Mouse (Mus musculus) E14TG2a.4 (cell line): ENCODE measurements around the gene G6pc3.

Source experiments
- H3K27me3 ChIP-seq: 2 replicates; pipeline ENCODE4 v1.6.1; 2014; ENCODE audit warnings: low read length, control low read depth; ENCODE audit not compliant: insufficient read depth
- H3K36me3 ChIP-seq: 2 replicates; pipeline ENCODE4 v1.6.1; 2014; ENCODE audit warnings: low read length, control low read depth; ENCODE audit not compliant: insufficient read depth
- H3K4me1 ChIP-seq: replicated peaks from 2 replicates; pipeline ENCODE4 v1.6.1; 2014; ENCODE audit warnings: low read depth, low read length, control low read depth
- H3K4me3 ChIP-seq: replicated peaks from 2 replicates; pipeline ENCODE4 v1.5.1; 2014; ENCODE audit warnings: mild to moderate bottlenecking, low read length
- H3K9me3 ChIP-seq: 2 replicates; pipeline ENCODE4 v1.6.1; 2014; ENCODE audit warnings: low read length, control low read depth
- CTCF ChIP-seq: conservative IDR thresholded peaks from 2 replicates; pipeline ENCODE4 v1.5.1; 2014; ENCODE audit warnings: low read length
- NANOG ChIP-seq: IDR thresholded peaks from 2 replicates; pipeline ENCODE4 v1.6.1; 2014; ENCODE audit warnings: borderline replicate concordance, low read length, mixed read lengths
- POU5F1 ChIP-seq: IDR thresholded peaks from 2 replicates; pipeline ENCODE4 v1.6.1; 2014; ENCODE audit warnings: low read length, borderline replicate concordance

G6pc3 gene

GRCm38 (mm10) chr11:102198245-102198644 lies 8.8 kb downstream of the G6pc3 start:
- Histone ChIP-seq H3K4me1 (peaks cover 48% of the 10 kb centered on the region), H3K4me3 (no peak overlapping the region), H3K27me3 (no peaks in the 10 kb centered on the region), H3K36me3 (peaks cover 95% of the 10 kb centered on the region), H3K9me3 (no peaks in the 10 kb centered on the region)
- TF ChIP-seq CTCF (no peak), NANOG (no peak), POU5F1 (no peak)

- Histone ChIP-seq H3K9me3 (no peaks in the 10 kb centered on the region), H3K27me3 (no peaks in the 10 kb centered on the region), H3K4me1 (peaks cover 42% of the 10 kb centered on the region), H3K36me3 (peaks cover 95% of the 10 kb centered on the region), H3K4me3 (no peak overlapping the region)
- TF ChIP-seq POU5F1 = no peak
- no peak for TF ChIP-seq NANOG
- TF ChIP-seq CTCF = no peak
Measured at GRCm38 (mm10) chr11:102199856-102200255, 10.4 kb downstream of the G6pc3 start.

- H3K9me3 ChIP-seq = no peaks in the 10 kb centered on the region
- H3K27me3 ChIP-seq = peaks cover 4% of the 10 kb centered on the region
- H3K36me3 ChIP-seq = peaks cover 93% of the 10 kb centered on the region
- TF ChIP-seq NANOG = no peak
- TF ChIP-seq POU5F1 = no peak
- TF ChIP-seq CTCF = no peak
- no peak overlapping the region for H3K4me3 ChIP-seq
- H3K4me1 ChIP-seq = peaks cover 44% of the 10 kb centered on the region
Measured at GRCm38 (mm10) chr11:102201408-102201821, 12.0 kb downstream of the G6pc3 start.

- Histone ChIP-seq H3K36me3 (peaks cover 47% of the 10 kb centered on the region), H3K4me3 (peak overlapping the region; percentile 74), H3K27me3 (peaks cover 16% of the 10 kb centered on the region), H3K9me3 (no peaks in the 10 kb centered on the region), H3K4me1 (peaks cover 61% of the 10 kb centered on the region)
- no peak for TF ChIP-seq POU5F1
- no peak for TF ChIP-seq NANOG
- TF ChIP-seq CTCF = no peak
Measured at GRCm38 (mm10) chr11:102206481-102206880, 17.1 kb downstream of the G6pc3 start.

- H3K27me3 ChIP-seq = peaks cover 16% of the 10 kb centered on the region
- no peaks in the 10 kb centered on the region for H3K9me3 ChIP-seq
- peaks cover 41% of the 10 kb centered on the region for H3K36me3 ChIP-seq
- H3K4me1 ChIP-seq = peaks cover 55% of the 10 kb centered on the region
- TF ChIP-seq POU5F1 (no peak), NANOG (no peak), CTCF (no peak)
- H3K4me3 ChIP-seq = no peak overlapping the region
Measured at GRCm38 (mm10) chr11:102207825-102208777, 18.7 kb downstream of the G6pc3 start.

- Histone ChIP-seq H3K4me3 (no peak overlapping the region), H3K9me3 (no peaks in the 10 kb centered on the region), H3K4me1 (peaks cover 60% of the 10 kb centered on the region), H3K27me3 (peaks cover 16% of the 10 kb centered on the region), H3K36me3 (peaks cover 40% of the 10 kb centered on the region)
- TF ChIP-seq CTCF = no peak
- TF ChIP-seq POU5F1 = no peak
- TF ChIP-seq NANOG = no peak
Measured at GRCm38 (mm10) chr11:102208846-102209245, 19.4 kb downstream of the G6pc3 start.

GRCm38 (mm10) chr11:102209742-102210141 lies 20.3 kb downstream of the G6pc3 start:
- TF ChIP-seq CTCF = peak; percentile 69
- no peak for TF ChIP-seq NANOG
- Histone ChIP-seq H3K4me1 (peaks cover 69% of the 10 kb centered on the region), H3K9me3 (no peaks in the 10 kb centered on the region), H3K36me3 (peaks cover 32% of the 10 kb centered on the region), H3K27me3 (peaks cover 16% of the 10 kb centered on the region), H3K4me3 (no peak overlapping the region)

GRCm38 (mm10) chr11:102210185-102210584 lies 20.8 kb downstream of the G6pc3 start:
- peaks cover 28% of the 10 kb centered on the region for H3K36me3 ChIP-seq
- no peak overlapping the region for H3K4me3 ChIP-seq
- no peak for TF ChIP-seq NANOG
- TF ChIP-seq POU5F1 = no peak
- no peak for TF ChIP-seq CTCF
- peaks cover 74% of the 10 kb centered on the region for H3K4me1 ChIP-seq
- H3K27me3 ChIP-seq = peaks cover 16% of the 10 kb centered on the region
- H3K9me3 ChIP-seq = no peaks in the 10 kb centered on the region
